Mouse (Mus musculus): ENCODE measurements around the gene Hnf1a.
"Not testable (repeated sequence)": the region's sequence is repeated elsewhere in the genome, so short reads cannot be mapped to it uniquely, and the experiment has no call there.

Hnf1a gene

DNA sequence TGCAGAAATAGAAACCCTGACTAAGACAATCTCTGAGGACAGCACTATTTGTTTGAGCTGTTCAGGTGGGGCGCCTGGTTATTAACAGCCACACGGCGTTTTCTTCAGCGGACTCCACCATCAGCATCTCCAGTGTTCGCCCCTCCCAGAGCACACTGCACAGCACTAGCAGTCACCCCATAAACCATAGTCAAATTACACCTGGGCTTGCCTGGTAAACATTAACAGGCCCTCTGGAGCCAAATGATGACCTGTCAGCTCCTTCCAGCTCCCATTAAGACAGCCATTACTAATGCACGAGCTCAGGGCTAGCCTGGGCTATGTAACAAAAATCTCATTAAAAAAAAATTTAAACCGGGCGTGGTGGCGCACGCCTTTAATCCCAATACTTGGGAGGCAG is 25.8 kb downstream of the Hnf1a start:
- DNase-seq (ENCODE audit: low read depth, low spot score), result no peak

DNA sequence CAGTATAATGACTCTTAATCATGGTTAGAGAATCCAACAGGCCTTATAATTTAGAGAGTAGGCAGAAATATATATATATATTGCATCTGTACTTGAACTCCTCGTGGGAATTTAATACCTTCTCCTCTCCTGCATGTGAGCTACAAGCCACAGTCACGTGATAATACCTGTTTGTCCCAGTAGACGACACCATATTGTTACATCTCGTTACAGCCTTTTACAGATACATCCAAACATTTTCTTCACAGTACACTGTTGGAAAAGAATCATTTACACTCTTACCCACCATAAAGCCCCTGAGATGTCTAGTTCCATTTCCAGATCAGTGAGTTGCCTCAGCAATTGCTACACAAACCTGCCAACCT is 28.1 kb downstream of the Hnf1a start:
- no peak for DNase-seq (ENCODE audit: low read depth, low spot score)

DNA sequence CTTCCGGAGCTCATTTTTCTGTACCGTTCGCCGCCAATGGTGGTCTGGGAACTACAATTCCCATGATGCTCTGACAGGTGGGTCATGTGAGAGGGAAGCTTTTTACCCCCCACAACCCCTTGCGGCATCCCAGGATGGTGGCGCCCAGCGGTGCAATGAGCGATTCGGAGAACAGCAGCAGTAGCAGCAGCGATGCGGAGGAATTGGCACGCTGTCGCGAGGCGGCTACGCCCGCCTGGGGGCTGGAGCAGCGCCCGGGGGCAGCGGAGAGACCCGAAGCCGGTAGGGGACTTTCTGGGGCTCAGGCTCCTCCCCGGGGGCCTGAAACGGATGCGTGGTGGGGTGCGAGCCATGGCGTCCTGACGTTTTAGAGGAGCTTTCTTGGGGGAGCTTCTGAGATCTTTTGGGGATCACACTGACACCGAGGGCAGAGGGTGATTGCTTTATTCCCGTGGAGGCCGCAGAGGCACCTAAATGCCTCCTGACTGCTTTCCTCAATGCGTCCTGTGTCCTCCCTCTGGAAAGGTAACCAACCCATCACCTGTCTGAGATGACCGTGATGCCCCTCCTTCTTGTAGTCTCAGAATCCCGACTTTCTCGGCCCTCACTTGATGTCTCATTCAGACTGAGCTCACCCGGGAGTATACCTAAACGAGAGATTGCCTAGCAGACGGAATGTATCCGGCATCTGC is 28.7 kb downstream of the Hnf1a start, which contains the start of gene 2210016L21Rik:
Gene 2210016L21Rik, plus strand, starts transcription at position 85 of the 692 bp plus-strand sequence.
- peak; percentile 92 for DNase-seq (ENCODE audit: low read depth, low spot score)

DNA sequence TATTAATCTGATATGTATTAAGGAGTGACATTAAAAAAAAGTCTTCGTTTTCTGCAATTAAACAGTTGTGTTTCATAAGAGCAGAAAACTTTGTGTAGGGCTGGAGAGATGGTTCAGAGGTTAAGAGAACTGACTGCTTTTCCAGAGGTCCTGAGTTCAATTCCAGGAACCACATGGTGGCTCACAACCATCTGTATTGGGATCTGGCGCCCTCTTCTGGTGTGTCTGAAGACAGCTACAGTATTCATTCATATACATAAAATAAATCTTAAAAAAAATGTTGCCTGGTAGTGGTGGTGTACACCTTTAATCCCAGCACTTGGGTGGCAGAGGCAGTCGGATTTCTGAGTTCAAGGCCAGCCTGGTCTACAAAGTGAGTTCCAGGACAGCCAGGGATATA is 29.8 kb downstream of the Hnf1a start:
- DNase-seq (ENCODE audit: low read depth, low spot score), result not testable (repeated sequence)

DNA sequence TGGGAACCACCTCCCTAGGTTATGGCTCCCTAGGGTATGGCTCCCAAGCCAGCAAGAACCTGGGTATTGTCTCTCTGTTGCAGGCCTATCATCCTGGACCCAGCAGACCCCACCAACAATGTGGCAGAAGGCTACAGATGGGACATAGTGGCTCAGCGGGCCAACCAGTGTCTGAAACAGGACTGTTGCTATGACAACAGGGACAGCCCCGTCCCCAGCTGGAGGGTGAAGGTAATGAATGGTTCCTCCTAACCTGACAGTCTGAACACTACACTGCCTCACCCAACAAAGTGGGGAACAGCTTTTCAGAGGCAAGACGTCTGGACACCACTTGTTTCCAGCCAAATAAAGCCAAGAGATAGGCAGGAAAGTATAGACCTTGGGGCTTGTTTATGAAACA is 35.1 kb downstream of the Hnf1a start:
- no peak for DNase-seq (ENCODE audit: low read depth, low spot score)

DNA sequence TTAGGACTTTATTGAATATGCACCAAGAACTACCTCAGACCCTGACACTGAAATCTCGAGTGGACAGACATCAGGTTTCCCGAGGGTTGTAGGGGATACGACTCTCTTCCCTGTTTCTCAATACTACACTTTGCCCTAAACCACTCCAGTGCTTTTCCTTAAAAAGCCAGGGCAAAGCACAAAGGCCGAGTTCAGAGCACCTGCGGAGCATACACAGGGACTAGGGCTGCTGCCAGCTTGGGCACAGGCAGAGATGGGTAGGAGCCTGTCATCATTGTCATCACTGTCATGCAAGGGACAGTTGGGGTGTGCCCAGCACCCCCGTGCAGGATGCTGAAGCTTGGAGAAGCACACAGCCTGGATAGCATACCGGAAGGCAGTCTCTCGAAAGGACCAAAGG is 37.7 kb downstream of the Hnf1a start:
- DNase-seq (ENCODE audit: low read depth, low spot score), result no peak

DNA sequence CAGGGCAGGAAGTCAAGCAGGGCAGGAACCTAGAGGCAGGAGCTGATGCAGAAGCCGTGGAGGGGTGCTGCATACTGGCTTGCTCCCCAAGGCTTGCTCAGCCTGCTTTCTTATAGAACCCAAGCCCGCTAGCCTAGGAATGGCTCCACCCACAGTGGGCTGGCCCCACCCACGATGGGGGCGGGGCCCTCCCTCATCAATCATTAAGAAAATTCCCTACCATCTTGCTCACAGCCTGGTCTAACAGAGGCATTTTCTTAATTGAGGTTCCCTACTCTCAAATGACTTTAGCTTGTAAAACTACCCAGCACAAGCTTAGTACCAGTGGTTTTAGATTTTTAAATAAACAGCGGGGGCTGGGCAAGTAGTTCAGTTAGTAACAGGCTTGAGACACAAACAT is 39.3 kb downstream of the Hnf1a start:
- no peak for DNase-seq (ENCODE audit: low read depth, low spot score)

DNA sequence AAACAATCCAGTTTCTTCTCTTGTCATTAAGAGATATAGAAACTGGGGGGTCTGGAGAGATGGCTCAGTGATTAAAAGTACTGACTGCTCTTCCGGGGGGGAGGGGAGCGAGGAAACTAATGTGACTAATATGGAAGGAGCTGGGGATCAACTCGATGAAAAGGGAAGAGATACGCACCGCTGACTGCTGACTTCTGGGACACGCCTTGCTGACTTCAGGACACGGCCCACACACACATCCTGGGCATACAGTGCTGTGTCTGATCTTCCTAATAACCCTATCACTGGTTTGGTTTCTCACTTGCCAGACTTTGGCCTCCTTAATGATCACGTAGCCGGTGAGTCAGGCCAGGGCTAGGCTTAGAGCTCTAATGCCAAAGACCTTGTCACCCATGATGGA is 44.1 kb downstream of the Hnf1a start:
- no peak for DNase-seq (ENCODE audit: low read depth, low spot score)

DNA sequence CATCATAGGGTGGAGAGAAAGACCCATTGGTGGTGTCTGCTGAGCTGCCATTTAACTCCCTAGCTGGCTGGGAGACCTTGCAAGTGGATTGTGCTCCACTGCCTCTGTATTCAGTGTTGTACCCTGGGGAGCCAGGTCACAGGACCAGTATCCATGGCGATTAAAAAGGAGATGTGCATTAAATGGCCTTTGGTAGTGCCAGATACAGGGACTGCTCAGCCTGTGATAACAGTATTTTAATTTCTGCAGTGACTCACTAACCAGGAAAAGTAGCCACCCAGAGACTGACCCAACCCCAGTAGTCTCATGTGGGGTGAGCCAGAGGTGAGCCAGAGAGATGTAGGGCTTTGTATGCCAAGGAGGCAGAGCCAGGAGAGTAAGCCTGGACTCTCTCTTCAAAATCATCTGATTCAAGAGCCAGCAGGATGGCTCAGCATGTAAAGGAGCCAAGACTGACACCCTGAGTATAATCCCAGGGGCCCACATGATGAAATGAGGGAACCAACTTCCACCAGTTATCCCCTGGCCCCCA is 44.7 kb downstream of the Hnf1a start:
- no peak for DNase-seq (ENCODE audit: low read depth, low spot score)

DNA sequence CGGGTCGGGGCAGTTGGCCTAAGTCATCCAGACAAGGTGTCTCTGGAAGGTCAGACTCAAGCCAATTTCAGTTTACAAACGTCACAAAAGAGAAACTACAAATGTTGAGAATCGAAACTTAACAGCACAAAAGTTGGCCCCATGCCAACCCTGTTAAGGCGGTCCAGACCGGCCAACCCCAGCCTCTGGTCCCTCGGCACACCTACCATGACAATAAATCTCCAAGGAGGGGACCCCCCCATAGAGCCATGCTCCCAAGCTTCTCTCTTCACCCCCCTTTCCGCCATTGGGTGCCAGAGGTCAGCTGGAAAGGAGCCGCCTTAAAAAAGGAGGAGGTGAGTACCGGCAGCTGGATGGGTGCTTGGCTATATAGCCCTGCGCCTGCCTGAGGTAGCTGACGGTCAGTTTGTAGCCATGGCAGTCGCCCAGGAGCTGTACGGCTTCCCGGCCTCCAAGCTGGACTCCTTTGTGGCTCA is 47.9 kb downstream of the Hnf1a start, which contains the start of gene Oasl1:
Gene Oasl1, plus strand, starts transcription at position 243 of the 476 bp plus-strand sequence.
- peak; percentile 71 for DNase-seq (ENCODE audit: low read depth, low spot score)

DNA sequence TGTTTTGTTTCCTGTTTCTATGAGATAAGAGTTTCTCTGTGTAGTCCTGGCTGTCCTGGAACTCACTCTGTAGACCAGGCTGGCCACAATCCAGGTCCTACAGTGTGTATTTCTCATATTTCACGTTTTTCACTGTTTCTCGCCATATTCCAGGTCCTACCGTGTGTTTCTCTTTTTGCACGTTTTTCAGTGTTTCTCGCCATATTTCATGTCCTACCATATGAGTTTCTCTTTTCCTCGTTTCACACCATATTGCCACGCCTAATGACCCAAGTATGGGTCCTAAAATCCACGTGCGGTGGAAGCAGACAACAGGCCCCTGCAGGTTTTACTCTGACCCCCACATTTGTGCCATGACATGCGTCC is 48.5 kb downstream of the Hnf1a start:
- no peak for DNase-seq (ENCODE audit: low read depth, low spot score)

DNA sequence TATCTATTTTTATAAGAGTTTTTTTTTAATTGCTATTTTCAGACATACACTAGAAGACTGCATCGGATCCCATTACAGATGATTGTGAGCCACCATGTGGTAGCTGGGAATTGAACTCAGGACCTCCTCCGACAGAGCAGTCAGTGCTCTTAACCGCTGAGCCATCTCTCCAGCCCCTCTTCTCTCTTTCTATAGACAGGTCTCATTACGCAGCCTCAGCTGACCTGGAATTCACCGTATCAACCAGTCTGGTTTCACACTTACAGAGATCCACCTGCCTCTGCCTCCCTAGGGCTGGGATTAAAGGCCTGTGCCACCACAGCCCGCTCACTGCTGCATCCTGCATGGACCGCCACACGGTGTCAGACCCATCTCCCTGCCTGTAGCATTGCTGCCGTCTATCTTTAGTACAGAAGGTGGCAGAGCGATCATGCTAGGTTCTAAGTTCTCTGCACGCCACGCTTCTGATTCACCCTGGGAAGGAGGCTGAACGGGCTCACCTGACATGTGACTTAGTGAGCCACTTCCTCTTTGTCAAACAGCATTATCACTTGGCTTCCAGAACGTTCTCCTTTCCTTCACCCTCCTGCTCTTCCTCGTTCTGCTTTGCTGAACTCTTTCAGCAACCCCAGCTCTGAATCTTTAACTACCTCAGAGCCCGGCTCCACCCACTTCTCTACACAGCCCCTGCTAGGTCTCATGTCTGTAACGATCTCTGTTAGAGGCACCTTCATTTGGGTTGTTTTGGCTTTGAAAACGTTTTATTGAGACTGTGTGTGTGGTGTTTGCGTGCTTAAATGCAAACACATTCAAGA is 49.1 kb downstream of the Hnf1a start:
- peak; percentile 89 for DNase-seq (ENCODE audit: low read depth, low spot score)

DNA sequence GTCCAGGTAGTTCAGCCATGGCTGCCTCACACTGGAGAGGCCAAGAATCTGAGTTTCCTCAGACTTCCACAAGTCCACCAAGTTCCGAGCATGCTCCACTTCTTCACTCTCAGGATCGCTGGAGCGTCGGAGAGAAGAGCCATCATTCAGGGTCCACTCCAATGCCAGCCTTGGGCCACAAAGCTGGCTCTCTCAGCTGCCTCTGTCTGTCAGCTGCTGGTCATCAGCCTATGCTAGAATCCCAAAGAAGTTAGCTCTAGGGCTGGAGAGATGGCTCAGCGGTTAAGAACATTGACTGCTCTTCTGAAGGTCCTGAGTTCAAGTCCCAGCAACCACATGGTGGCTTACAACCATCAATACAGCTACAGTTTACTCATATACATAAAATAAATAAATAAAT is 53.5 kb downstream of the Hnf1a start:
- DNase-seq (ENCODE audit: low read depth, low spot score), result not testable (repeated sequence)

DNA sequence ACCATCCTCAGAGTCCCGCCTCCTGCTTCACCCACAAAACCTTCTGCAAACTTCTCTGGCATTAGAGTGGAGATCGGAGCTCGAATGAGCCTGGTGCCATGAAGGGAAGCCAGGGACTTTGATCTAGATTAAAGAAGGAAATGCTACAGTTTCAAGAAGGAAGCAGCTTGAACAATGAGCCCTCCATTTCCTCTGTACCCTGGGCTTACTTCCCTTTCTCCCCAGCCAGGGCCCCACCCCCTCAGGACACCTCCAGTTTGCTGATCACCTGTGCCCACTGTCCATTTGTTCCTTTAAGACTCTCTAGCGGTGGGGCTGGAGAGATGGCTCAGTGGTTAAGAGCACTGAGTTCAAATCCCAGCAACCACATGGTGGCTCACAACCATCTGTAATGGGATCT is 54.1 kb downstream of the Hnf1a start:
- no peak for DNase-seq (ENCODE audit: low read depth, low spot score)

DNA sequence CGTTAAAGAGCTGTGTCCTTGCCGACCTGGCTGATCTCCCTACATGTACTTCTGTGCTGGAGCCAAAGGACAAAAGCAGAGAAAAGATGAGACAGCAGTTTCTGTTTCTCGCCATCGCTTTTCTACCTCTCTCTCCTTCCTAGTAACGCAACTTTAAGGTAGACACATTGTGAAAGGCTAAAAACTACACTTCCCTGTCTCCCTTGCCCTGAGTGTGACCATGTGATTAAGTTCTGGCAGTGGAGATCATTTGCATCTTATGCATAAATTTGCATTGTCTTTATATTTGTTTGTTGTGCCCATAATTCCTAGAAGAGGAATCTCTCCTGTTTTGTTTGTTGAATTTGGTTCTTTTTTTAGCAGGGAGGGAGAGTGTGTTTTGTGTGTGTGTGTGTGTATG is 55.0 kb downstream of the Hnf1a start:
- DNase-seq (ENCODE audit: low read depth, low spot score), result no peak

DNA sequence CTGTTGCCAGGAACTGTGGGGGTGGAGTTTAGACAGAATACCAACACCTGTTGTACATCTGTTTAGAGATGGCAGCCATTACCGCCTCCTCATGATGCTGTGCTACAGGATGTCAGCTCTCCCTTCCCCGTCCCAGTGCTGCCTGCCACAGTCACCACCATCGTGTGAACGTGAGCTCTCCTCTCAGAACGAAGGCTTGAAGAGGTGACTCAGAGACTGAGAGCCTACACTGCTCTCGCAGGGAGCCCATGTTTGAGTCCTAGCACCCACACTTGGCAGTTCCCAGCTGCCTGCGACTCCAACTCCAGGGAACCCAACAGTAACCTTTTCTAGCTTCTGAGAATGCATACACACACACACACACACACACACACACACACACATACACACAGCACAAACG is 56.0 kb downstream of the Hnf1a start:
- no peak for DNase-seq (ENCODE audit: low read depth, low spot score)

DNA sequence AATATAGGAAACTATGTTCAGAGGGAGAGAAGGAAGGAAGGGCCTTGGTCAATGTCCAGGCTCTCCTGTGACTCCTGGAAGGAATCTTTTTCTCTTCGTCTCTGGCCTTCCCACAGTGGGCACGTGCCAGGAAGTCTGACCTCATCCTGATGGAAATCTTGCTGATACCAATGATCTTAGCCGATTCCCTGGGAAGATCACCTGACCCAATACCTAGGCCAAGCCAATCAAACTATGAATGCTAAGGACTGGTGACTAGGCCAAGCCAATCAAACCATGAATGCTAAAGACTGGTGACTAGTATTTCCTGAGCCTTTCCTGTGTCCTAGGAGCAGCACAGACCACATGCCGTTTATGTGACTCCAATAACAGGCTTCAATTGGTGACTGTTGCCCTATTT is 57.2 kb downstream of the Hnf1a start:
- DNase-seq (ENCODE audit: low read depth, low spot score), result no peak

DNA sequence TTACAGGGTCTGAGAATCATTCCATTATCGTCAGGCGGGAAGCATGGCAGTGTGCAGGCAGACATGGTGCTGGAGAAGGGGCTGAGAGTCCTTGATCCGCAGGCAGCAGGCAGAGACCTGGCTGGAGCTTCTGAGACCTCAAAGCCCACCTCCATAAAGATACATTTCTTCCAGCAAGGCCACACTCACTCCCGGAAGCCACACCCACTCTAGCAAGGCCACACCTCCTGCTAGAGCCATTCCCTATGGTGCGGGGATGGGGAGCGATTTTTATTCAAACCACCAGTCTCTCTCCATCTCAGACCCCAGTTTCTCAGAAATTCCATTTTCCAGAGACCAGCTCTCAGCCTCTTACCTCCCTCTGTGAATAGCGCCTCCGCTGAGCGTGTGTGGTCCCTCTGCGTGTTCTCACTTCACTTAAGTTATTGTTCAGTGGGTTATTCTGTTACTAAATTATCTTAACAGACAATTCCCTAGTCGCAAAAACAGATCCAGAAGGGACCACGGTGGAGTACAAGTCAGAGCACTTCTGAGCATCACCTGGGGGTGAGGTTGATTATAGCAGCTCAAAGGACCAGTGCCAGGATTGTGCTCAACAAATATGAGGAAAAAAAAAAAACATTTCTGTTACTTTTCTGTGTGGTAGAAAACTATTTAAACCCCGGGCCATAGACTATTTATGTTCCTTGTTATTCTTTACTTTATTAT is 62.1 kb downstream of the Hnf1a start:
- no peak for DNase-seq (ENCODE audit: low read depth, low spot score)

DNA sequence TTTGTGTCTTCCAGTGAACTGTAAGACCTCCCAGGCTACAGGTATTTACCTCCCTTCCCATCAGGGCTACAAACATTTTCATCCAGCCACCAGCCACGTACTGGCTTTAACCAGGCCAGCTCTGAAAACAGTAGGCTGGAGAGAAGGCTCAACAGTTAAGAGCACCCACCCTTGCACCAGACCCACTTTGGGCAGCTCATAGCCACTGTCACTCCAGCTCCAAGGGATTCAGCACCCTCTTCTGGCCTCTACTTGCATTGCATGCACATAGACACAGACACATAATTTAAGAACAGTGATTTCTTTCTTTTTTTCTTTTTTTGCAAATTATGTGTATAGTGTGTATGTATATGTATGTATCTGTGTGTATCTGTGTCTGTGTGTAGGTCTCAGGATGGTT is 68.5 kb downstream of the Hnf1a start:
- DNase-seq (ENCODE audit: low read depth, low spot score), result peak; percentile 73

Measured in CD4-positive, CD25-positive, alpha-beta regulatory T cell, adult 2 months (primary cell).